Mouse (Mus musculus) bone marrow macrophage, adult 2 months (primary cell): Measurements from ENCODE around the gene Prkn.

Experiments used
- CTCF ChIP-seq: IDR thresholded peaks from 2 replicates; pipeline ENCODE4 v1.5.1; 2012; ENCODE audit warnings: low read depth, mild to moderate bottlenecking, low read length, moderate library complexity
- POLR2A ChIP-seq: IDR thresholded peaks from 2 replicates; pipeline ENCODE4 v1.6.1; 2012; ENCODE audit warnings: mild to moderate bottlenecking, low read depth, low read length, borderline replicate concordance

DNA sequence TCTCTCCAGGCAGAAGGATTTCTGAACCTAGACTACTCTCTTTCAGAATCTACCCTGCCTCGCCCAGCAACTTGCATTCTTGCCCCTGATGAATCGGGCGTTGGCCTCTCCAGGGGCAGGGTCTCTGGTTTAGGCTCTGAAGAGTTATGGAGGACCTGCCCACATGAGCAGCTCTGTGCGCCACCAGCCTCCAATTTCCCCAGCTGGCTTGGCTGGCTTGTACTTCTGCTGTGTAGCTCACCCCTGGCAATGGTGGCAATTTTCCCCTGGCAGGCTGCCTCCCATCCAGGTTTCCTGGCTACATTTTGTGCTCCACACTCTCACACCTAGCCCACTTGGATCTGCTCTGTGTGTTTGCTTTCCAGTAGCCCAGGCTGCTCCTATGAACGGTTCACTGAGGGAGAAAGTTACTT, 1205.7 kb downstream of the Prkn start:
- TF ChIP-seq CTCF (no peak), POLR2A (no peak)
